Mouse (Mus musculus) neural tube, embryonic 13.5 days (tissue): ENCODE measurements around the gene Kbtbd8. TPM values are rescaled to one million over a fixed set of nuclear protein-coding genes. Genes with fewer than 3 reads are reported as not detected.

Experiments used
- ATAC-seq: fragments of 200-750 bp; cut with Nextera tagmentation; 2 replicates; pipeline ENCODE4 v1.8.0; 2017; ENCODE audit warnings: low read depth, mild to moderate bottlenecking, moderate TSS enrichment, moderate library complexity
- H3K27ac ChIP-seq: fragments of 300-500 bp; sonication (generic); replicated peaks from 2 replicates; pipeline ENCODE4 v1.5.1; 2015; ENCODE audit warnings: moderate library complexity, mild to moderate bottlenecking, inconsistent platforms
- H3K27me3 ChIP-seq: fragments of 300-500 bp; sonication (generic); 2 replicates; pipeline ENCODE4 v1.6.1; 2015; ENCODE audit warnings: mild to moderate bottlenecking, inconsistent platforms
- H3K36me3 ChIP-seq: fragments of 300-500 bp; sonication (generic); 2 replicates; pipeline ENCODE4 v1.6.1; 2015; ENCODE audit warnings: mild to moderate bottlenecking, inconsistent platforms
- H3K4me1 ChIP-seq: fragments of 300-500 bp; sonication (generic); replicated peaks from 2 replicates; pipeline ENCODE4 v1.6.1; 2015; ENCODE audit warnings: inconsistent platforms
- H3K4me2 ChIP-seq: fragments of 300-500 bp; sonication (generic); 2 replicates; pipeline ENCODE4 v1.6.1; 2015; ENCODE audit warnings: inconsistent platforms, mild to moderate bottlenecking, moderate library complexity
- H3K4me3 ChIP-seq: fragments of 300-500 bp; sonication (generic); 2 replicates; pipeline ENCODE4 v1.5.1; 2015; ENCODE audit warnings: mild to moderate bottlenecking, inconsistent platforms
- H3K9ac ChIP-seq: fragments of 300-500 bp; sonication (generic); 2 replicates; pipeline ENCODE4 v1.6.1; 2015; ENCODE audit warnings: moderate library complexity, mild to moderate bottlenecking, inconsistent platforms
- H3K9me3 ChIP-seq: fragments of 300-500 bp; sonication (generic); 2 replicates; pipeline ENCODE4 v1.6.1; 2016; ENCODE audit warnings: inconsistent platforms
- WGBS: fragments of 180-500 bp; shearing (Covaris S2); methylation state at CpG from one replicate; pipeline ENCODE4 v1.1.7; 2015; 5-methylcytosine and 5-hydroxymethylcytosine counted together
- polyA plus RNA-seq: library from polyadenylated mRNA; unstranded; fragments of >200 nt; fragmentation: Nextera tagmentation; extraction: Ambion mirVana; gene quantifications from 2 replicates; pipeline ENCODE4 v1.2.1, GENCODE M21; 2015

Kbtbd8 gene
- polyA plus RNA-seq, 1 experiment from 2014 or later = 4.5 TPM

- Histone ChIP-seq H3K9me3 (no peaks in the 10 kb centered on the region), H3K4me2 (peak overlapping the region; percentile 75), H3K9ac (peak overlapping the region; percentile 85), H3K4me1 (peaks cover 24% of the 10 kb centered on the region), H3K27me3 (no peaks in the 10 kb centered on the region), H3K27ac (peak overlapping the region; percentile 90), H3K36me3 (peaks cover 16% of the 10 kb centered on the region), H3K4me3 (peak overlapping the region; percentile 82)
- under 1% methylated on average over 100 of the region's 103 CpGs for WGBS
- peak; percentile 99 for ATAC-seq
Observed at GRCm38 (mm10) chr6:95117614-95118541, 838 bp downstream of the Kbtbd8 start.

- Histone ChIP-seq H3K36me3 (peaks cover 16% of the 10 kb centered on the region), H3K9me3 (no peaks in the 10 kb centered on the region), H3K4me3 (no peak overlapping the region), H3K27me3 (no peaks in the 10 kb centered on the region), H3K27ac (no peak overlapping the region), H3K4me2 (peak overlapping the region; percentile 26; the same call in 1 of the 2 replicates), H3K4me1 (peaks cover 37% of the 10 kb centered on the region), H3K9ac (no peak overlapping the region)
- 85% methylated on average over 3 of the region's 3 CpGs for WGBS
- no peak for ATAC-seq
Observed at GRCm38 (mm10) chr6:95119389-95119788, 2.3 kb downstream of the Kbtbd8 start.

DNA sequence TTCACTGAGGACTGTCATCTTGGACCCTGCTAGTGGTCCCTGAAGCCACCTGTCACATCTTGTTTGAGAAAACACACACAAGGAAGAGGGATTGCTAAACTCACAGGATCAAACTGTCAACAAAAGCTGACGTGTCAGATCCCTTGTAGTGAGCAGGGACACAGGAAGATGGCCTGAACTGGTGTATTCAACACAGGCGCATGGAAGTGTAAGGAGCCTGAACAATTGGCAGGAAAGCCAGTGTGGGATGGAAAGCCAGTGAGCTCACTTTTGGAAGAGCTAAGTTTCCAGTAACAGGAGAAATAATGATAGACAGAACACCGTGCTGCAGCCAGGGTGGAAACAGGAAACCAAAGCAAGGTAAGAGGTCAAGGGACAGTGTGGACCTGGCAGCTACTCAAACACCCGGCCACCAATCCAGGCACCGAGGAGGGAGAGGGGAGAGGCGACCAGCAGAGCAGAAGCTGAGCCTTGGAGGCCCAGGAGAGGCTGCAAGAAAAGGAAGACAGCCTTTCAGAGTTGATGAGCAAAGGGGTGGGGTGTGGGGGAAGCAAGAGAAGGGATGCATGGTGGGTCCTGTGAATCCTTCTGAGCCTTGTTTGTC lies 33.0 kb downstream of the Kbtbd8 start:
- no peaks in the 10 kb centered on the region for H3K4me1 ChIP-seq
- no peak overlapping the region for H3K4me2 ChIP-seq
- no peak overlapping the region for H3K9ac ChIP-seq
- no peaks in the 10 kb centered on the region for H3K9me3 ChIP-seq
- WGBS = 69% methylated on average over 6 of the region's 6 CpGs
- no peak for ATAC-seq
- no peak overlapping the region for H3K4me3 ChIP-seq
- no peak overlapping the region for H3K27ac ChIP-seq
- H3K36me3 ChIP-seq = no peaks in the 10 kb centered on the region
- H3K27me3 ChIP-seq = no peaks in the 10 kb centered on the region

- Histone ChIP-seq H3K9me3 (no peaks in the 10 kb centered on the region), H3K36me3 (no peaks in the 10 kb centered on the region), H3K9ac (no peak overlapping the region), H3K27ac (no peak overlapping the region), H3K4me1 (no peaks in the 10 kb centered on the region), H3K27me3 (no peaks in the 10 kb centered on the region), H3K4me2 (no peak overlapping the region), H3K4me3 (no peak overlapping the region)
- 74% methylated on average over 4 of the region's 4 CpGs for WGBS
- no peak for ATAC-seq
Observed at GRCm38 (mm10) chr6:95150885-95151284, 33.8 kb downstream of the Kbtbd8 start.

- Histone ChIP-seq H3K9me3 (no peaks in the 10 kb centered on the region), H3K27ac (no peak overlapping the region), H3K36me3 (no peaks in the 10 kb centered on the region), H3K4me3 (no peak overlapping the region), H3K9ac (no peak overlapping the region), H3K27me3 (no peaks in the 10 kb centered on the region), H3K4me2 (no peak overlapping the region), H3K4me1 (no peaks in the 10 kb centered on the region)
- ATAC-seq = no peak
- 79% methylated on average over 2 of the region's 2 CpGs for WGBS
Observed at GRCm38 (mm10) chr6:95151563-95151962, 34.5 kb downstream of the Kbtbd8 start.

DNA sequence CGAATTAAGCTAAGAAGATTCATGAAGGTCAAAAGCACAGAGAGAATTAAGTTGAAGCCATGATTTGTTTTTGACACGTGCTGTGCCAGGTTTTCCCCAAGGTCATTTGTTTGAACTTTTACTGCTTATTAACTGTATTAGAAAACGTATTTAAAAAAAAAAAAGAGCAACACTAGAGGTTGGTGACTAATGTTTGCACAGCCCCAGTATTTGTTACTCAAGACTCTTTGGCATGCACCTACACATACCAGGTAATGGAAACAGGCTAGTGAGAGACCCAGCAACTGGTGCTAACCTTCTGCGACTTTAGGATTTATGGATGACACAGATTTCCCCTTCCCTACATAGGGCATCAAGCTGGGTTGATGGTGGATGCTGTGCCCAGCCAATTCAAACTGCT lies 46.9 kb downstream of the Kbtbd8 start:
- Histone ChIP-seq H3K4me3 (no peak overlapping the region), H3K9ac (no peak overlapping the region), H3K27me3 (no peaks in the 10 kb centered on the region), H3K9me3 (no peaks in the 10 kb centered on the region), H3K4me1 (peaks cover 8% of the 10 kb centered on the region; the same call in 1 of the 2 replicates), H3K36me3 (no peaks in the 10 kb centered on the region), H3K27ac (no peak overlapping the region), H3K4me2 (no peak overlapping the region)
- WGBS = 63% methylated on average over 4 of the region's 4 CpGs
- no peak for ATAC-seq

DNA sequence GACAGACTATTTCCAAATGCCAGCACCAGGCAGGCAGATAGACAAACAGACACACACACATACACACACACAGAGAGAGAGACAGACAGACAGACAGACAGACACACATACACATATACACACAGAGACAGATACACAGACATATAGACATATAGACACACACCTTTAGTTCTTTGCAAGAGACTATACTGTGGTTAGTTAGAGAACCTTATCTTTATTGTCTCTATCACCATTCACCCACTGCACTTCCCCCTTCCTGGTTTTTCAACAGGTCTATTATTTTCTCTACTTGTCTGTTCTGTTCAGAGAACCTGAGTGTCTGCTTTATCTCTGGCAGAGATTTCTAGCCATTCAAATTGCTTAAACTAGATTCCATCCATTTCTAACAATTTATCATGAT lies 48.6 kb downstream of the Kbtbd8 start:
- H3K4me1 ChIP-seq = peaks cover 12% of the 10 kb centered on the region; the same call in 1 of the 2 replicates
- H3K9me3 ChIP-seq = no peaks in the 10 kb centered on the region
- no peaks in the 10 kb centered on the region for H3K36me3 ChIP-seq
- H3K4me2 ChIP-seq = no peak overlapping the region
- no peaks in the 10 kb centered on the region for H3K27me3 ChIP-seq
- H3K4me3 ChIP-seq = no peak overlapping the region
- no peak overlapping the region for H3K9ac ChIP-seq
- no peak for ATAC-seq
- no peak overlapping the region for H3K27ac ChIP-seq

- Histone ChIP-seq H3K36me3 (no peaks in the 10 kb centered on the region), H3K4me2 (no peak overlapping the region), H3K9me3 (no peaks in the 10 kb centered on the region), H3K27ac (no peak overlapping the region), H3K4me1 (peaks cover 12% of the 10 kb centered on the region; the same call in 1 of the 2 replicates), H3K4me3 (no peak overlapping the region), H3K9ac (no peak overlapping the region), H3K27me3 (no peaks in the 10 kb centered on the region)
- 13% methylated on average over 5 of the region's 5 CpGs for WGBS
- ATAC-seq = no peak
Observed at GRCm38 (mm10) chr6:95167668-95168227, 50.7 kb downstream of the Kbtbd8 start.

DNA sequence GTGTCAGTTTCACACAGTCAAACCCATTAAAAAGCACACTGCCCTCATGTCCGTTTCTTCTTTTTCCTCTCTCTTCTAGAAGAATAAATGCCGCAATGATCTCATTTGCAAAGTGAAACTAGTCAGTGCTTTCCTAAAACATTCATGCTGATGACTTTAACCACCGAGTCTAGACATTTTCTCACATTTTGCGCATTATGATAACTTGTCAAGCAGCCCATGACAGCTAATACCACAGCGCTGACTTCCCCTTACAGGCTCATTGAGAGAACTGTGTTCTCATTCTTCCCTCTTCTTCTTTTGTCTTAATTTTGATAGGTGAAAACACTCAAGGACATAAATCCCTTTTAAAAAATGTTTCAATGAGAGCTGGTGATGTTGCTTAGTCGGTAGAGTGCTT lies 52.4 kb downstream of the Kbtbd8 start:
- no peak overlapping the region for H3K4me3 ChIP-seq
- no peak overlapping the region for H3K9ac ChIP-seq
- no peaks in the 10 kb centered on the region for H3K9me3 ChIP-seq
- no peak overlapping the region for H3K27ac ChIP-seq
- no peaks in the 10 kb centered on the region for H3K36me3 ChIP-seq
- no peaks in the 10 kb centered on the region for H3K27me3 ChIP-seq
- 80% methylated on average over 6 of the region's 6 CpGs for WGBS
- no peak for ATAC-seq
- no peak overlapping the region for H3K4me2 ChIP-seq
- H3K4me1 ChIP-seq = peaks cover 15% of the 10 kb centered on the region; the same call in 1 of the 2 replicates

GRCm38 (mm10) chr6:95174311-95175143 lies 57.5 kb downstream of the Kbtbd8 start:
- no peak overlapping the region for H3K4me2 ChIP-seq
- H3K36me3 ChIP-seq = no peaks in the 10 kb centered on the region
- H3K27me3 ChIP-seq = no peaks in the 10 kb centered on the region
- H3K27ac ChIP-seq = peak overlapping the region; percentile 66
- 20% methylated on average over 9 of the region's 9 CpGs for WGBS
- H3K9me3 ChIP-seq = no peaks in the 10 kb centered on the region
- peak; percentile 84 for ATAC-seq
- H3K9ac ChIP-seq = no peak overlapping the region
- H3K4me3 ChIP-seq = no peak overlapping the region
- peaks cover 8% of the 10 kb centered on the region; the same call in 1 of the 2 replicates for H3K4me1 ChIP-seq
